Mouse (Mus musculus) urinary bladder, adult 18-20 months (tissue): ENCODE results near the gene Hnrnpa1.
A peak's percentile ranks its signal among the peaks of the same experiment; 100 is the strongest.

Source experiments
- DNase-seq, 2 experiments: peaks; one replicate each; pipeline ENCODE4 v3.0.0; 2022; ENCODE audit warnings: low spot score in 2 of 2, mixed read lengths in 2 of 2

Hnrnpa1 gene

DNA sequence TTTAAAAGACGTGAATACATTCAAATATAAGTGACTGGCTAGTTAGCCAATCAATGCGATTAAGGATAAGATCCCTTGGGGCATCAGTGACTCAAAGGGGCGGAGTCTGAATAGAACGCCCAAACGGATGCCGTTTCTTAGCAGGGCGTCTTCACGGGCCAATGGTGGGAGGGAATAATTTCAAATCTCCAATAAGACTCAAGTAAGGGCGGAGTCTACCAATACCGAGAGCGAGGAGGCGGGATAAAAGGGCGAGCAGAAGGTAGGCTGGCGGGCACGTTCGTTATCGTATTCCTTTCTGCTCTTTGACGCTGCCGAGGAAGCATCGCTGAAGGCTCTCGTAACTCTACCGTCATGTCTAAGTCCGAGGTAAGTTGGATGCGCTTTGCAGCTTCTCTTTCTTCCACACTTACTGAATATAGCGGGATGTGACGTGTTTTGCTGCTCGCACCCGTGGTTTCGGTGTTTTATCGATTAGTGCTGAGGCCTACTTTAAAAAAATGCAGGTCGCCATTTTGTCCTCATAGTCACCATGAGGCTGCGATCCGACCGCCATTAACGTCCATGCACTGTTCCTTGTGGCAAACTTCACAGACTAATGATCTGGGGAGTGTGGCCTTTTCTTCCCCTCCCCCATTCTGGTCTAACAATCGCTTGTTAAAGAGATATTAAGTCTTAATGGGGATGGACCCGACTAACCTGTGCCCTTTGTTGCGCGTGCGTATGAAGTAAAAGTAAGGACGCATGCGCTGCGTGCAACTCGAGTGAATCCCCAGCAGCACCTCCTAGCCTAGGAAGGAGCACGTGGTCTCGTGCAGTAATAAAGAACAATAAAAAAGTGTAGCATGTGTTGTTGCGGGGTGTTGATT, at the start of gene Hnrnpa1:
Gene Hnrnpa1 (plus strand): TSS at position 273 of the 869 bp plus-strand sequence.
- peak; percentile 78 to 92 for DNase-seq

DNA sequence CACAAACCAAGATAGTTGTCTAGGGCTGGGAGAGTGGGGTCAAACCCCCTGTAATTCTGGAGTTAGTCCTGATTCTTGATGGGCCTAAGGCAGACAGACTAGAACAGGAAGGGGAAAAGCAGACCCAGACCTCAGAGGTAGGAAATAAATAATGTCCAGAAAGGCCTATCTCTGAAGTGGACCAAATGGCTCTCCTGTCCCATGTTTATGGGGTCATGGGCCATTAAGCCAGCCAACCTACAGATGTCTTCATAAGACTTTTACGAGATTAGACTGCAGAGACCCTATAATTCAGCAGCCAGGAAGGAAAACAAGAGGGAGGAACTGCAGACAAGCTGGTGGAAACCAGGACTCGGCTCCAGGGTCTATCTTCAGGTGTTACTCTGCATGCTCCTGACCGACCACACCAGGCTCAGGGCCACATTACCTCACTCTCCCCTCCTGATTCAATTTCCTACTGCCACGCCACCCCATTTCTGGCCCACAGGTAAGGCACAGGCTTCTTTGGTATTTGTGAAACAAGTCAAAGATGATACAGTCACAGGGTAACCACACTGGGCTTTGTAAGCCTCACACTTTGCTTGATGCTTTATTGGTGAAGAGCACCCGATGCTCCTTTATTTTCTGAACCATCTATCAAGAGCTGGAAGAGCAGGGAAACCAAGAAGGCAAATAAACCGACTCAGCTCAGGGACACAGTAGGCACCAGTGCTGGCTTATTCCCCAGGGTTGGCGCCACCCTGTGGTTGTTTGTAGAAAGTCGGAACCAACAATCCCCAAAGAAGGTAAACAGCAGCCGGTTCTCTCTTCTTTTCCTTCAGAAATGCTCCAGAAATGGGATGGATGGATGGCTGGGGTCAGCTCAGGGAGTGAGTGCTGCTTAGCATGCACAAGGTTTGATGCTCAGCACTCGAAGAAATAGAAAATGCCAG, 49.4 kb upstream of the Hnrnpa1 start:
- peak in 1 of 2 experiments; percentile 23 for DNase-seq

DNA sequence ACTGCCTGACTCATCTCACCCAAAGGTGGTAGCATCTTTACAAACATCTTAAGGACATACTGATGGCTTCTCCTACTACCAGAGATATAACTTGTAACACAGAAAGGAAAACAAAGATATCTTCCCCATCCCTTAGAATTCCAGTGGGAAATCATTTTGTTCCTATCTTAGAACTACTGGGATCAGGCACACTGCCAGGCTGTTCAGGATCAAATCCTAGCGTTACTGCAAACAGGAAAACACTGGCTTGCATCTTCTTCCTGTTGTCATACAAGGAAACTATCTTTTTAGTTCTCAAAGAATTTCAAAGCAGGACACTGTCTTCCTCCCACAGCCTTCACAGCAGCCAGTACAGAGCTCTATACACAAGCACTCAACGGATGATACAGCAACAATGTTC, 46.6 kb upstream of the Hnrnpa1 start:
- DNase-seq, result no peak

DNA sequence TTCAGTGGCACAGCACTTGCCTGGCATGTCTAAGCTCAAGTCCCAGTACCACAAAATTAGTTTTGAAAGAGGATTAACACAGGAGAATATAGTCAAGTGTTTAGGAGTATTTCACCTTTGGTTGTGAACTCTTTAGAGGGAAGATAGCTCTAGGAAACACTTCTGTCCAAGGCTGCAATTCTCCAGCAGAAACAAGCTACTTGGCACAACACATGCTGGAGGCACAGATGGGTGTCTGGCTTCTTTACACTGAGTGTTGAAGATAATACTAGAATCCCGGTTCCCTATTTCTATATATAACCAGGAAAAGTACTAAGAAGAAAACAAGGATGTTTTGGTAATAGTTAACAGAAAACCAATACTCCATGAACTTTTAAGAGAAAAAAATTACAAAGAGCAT, 43.4 kb upstream of the Hnrnpa1 start:
- DNase-seq, result no peak

DNA sequence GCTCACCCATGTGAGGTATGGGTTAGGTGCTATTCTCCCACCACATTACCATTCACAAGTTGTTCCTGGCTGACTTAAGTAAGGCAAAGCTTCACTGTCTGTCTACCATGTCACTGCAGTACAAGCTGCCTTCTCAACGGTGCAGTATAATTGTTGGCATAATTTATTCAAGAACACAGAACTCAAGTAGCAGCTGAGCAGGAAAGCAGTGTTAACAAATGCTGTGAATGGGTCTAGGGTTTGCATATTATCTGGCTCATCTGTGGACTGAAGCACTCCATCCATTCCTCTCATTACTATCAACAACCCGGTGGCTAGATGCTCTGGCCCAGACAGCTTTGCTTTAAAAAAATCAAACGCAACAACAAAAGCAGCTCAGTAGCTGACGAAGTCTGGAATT, 42.4 kb upstream of the Hnrnpa1 start:
- DNase-seq, result no peak

DNA sequence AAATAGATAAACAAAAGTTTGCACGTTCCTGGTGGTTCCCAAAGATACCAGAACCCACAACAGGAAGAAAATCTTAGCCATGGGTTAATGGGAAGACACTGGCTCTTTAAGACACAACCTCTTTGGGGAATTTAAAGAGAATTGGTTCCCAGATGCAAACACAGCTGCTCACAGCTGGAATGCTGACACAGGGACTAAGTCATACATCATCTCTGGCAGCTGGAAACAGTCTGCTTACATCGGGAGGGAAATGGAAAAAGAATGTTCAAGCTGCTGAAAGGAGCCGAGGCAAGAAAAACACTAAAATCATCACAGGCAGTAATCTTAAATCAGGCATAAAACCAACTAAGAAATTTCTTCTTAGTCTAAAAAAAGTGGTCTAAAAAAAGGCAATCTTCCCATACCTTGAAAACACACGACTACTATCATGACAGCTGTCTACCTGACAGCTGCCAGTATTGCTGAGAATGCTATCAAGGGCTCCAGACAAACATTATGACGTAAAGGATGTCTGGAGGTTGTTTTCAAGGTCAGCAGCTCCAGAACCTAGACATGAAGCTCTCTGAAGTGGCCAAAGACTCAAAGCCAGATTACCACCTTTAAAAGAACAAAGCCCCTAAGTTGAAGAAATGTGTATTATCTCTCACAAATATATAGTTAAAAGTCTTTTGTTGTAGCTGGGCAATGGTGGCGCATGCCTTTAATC, 38.0 kb upstream of the Hnrnpa1 start:
- no peak for DNase-seq

DNA sequence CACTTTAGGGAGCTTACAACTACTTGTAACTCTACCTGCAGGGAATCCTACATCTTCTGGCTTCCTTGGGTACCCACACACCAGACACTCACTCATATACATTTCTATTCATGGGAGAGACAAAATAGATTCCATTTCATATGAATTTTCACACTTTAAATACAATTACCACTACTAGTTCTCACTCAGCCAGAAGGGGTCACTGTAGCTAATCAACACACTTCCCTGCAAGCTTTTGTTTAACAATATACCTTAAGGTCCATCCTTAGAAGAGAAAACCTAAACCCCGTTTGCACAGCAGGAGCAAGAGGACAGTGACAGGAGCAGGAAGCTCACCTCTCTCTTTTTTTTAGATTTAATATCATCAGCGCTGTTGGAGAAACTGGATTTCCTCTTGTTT, 35.1 kb upstream of the Hnrnpa1 start:
- no peak for DNase-seq

DNA sequence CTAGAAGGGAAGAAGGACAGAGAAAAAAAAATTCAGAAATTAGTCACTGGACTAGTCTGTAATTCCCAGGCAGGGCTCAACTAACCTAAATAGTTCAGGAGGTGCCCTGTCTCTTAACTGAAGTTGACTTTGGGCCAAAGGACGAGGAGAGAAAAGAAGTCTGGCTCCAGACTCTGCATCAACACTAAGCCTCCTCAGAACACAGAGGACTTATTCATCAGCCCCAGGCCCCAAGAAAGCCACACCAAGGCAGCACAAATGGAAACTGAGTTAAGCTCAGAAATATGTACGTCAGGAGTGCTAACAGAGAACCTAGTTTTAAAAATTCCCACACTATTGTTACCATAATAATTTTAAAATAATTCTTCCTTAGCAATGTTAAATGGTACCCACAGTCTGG, 26.1 kb upstream of the Hnrnpa1 start:
- no peak for DNase-seq

DNA sequence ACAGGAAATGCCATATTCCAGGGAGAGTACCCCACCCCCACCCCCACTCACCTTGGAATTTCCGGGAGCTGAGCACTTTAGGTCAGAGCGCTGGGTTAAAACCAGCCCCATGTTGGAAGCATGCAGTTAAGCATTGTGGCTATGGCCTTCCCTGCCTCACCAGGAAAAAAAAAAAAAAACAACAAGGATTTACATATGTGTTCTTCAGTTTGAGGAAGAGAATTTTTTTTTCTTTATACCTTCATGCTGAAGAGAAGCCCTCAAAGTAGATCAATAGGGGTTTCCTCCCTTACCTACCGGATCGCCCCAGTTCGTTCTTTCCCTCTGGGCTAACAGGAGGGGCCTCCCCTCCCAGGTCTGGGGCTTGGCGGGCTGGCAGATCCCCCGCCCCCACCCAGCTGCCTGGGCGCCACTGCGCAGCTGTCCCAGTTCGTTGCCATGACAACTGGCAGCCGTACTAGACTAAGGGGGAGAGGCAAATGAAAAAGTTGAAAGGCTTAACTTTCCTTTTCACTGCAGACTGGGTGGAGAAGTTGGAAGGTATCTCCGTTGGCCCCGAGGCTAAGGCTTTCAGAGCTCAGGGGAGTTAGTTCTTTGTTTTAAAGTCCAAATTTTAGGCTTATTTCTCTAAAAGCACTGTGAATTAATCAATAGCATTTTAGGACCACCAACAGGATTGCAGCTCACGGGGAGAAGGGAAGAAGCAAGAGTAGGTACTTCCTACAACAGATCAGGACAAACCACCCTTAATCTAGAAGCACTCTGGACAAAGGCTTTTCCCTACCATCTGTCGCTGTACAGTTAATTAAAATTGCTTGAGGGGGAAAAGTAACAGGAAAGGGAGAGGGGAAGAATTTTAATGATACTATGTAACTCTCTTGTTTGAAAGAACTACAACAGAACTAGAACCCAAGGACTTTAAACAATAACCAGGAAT, 25.0 kb upstream of the Hnrnpa1 start:
- DNase-seq, result peak; percentile 59 to 78

DNA sequence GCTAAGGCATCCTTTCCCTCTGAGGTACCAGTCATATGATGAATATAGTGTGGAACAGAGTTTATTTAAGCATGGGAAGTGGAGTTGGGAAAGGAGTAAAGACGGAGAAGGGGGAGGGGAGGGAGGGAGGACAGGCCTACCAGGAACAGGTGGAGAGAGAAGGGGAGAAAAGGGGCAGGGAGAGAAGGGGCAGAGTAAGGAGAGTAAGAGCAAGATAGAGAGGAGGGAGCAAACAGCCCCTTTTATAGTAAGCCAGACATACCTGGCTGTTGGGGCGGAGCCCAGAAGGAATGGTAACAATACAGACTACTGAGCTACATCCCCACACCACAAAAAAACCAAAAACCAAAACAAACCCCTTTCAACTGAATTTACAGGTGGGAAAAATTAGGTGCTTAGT, 24.2 kb upstream of the Hnrnpa1 start:
- no peak for DNase-seq

DNA sequence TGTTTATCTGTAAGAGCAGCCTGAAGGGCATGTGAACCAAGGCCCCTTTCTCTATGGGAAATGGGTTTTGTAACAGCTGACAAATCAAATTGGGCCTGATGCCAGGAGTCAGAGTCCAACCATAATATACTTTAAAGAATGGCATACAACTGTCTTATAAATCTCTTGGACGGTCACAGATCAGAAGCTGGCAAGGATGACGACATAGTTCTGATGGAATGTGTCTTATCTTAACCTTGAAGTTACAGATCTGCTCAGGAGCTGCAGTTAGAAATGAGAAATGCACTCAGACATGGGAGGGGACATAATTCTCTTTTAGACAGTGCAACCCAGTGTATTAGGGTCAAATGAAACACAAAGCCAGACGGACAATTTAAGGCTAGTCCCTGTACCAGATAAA, 19.4 kb upstream of the Hnrnpa1 start:
- DNase-seq, result no peak

DNA sequence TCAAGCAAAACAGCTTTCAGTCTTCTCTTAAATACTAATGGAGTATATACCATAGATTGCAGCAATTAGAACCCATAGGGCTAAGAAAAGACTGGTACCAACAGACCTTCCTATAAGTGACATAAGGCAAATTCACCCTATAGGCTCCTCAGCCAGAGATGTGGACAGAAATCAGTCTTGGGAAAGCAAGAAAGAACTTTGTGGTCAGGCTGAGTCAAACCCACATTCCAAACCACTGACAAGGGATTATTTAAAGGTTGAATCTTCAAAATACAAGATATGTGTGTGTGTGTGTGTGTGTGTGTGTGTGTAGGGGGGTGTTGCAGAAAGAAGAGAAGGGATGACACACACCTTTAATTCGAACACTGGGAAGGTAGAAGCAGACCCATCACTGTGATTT, 18.8 kb upstream of the Hnrnpa1 start:
- DNase-seq, result no peak

DNA sequence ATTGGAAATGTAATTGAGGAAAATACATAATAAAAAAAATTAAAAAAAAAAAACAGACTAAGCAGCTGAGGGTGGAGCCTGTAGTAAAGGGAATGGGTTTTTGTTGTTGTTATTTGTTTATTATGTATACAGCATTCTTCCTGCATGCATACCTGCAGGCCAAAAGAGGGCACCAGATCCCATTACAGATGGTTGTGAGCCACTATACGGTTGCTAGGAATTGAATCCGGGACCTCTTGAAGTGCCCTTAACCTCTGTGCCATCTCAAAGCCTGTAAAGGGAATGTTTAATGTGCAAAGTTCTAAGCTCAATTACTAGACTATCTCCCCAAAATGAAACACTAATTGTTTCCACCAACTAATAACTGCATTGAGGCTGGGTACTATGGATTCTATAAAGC, 16.1 kb upstream of the Hnrnpa1 start:
- no peak for DNase-seq

DNA sequence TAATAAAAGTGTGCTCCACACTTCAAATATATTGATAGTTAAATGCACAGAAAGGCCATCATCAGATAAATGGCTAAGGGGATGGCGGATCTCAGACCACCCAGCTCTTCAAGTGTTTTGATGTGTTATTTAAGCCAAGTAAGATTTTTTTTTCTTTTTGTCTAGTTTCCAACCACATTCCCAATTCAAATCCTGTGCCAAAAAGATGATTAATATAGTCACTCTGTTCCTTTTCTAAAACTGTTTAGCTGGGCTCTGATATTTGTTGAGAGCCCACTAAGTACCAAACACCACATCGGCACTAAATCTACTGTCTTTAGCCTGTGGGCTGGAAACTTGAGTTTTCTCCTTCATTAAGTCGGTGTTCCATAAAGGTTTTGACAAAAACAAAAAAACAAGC, 13.2 kb upstream of the Hnrnpa1 start:
- DNase-seq, result no peak

DNA sequence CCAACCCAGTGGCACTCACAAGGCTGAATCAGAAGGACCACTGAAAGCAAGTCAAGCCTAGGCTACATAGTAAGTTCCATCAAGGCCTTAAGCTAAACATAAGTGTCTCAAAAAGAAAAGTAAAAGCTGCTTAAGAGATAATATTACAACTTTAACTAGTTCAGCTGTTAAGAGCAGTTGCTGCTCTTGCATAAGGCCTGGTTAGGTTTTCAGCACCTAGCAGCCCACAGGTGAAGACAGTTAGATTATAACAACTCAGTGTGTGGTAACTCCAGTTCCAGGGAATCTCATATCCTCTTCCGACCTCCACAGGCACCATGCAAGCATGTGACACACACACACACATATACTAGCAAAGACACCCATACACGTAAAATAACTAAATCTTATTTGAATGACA, 12.7 kb upstream of the Hnrnpa1 start:
- DNase-seq, result no peak

DNA sequence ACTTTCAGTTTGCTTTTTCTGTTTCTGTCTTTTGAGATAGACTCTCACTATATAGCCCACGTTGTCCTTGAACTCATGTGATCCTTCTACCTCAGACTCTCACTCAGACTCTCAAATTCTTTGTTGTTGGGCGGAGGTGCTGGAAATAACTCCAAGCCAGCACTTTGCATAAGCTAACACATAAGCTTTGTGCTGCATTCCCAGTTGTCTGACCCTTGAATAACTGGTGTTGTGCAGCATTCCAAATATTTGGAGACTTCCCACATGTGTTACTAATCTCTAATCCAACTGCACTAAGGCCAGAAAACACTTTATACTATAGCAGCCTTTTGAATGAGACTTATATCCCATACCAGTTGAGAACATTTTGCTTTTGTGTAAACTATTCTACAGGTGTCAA, 11.3 kb upstream of the Hnrnpa1 start:
- no peak for DNase-seq

DNA sequence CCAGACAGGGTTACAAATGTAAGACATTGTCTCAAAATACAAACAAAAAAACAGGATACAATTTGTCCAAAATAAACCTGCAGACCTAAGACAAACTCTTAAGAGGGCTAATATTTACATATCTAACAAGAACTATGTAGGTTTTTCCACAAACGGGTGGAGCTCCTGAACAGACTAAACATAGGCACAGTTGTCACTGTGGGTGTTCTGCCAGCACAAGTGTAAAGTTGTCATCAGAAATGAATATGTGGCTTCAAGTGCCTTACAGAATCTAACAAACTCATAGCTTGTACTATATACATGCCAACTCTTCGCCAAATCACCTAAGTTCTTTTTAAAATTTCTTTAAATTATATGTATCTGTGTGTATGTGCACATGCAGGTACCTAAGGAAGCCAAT, 7.1 kb upstream of the Hnrnpa1 start:
- no peak for DNase-seq

DNA sequence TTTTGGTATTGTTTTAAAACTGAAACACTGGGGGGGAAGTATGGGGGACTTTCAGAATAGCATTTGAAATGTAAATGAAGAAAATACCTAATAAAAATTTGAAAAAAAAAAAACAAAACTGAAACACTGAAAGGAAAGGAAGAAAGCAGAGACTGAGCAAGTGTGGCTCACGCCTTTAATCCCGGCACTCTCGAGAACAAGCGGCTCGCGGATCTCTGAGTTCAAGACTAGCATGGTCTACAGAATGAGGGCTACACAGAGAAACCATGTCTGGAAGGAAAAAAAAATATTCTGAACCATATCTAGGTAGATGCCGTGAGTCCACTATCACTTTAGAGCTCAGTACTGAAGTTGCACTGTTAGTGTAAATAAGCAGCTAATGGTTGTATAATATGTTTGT, 2.9 kb upstream of the Hnrnpa1 start:
- no peak for DNase-seq

DNA sequence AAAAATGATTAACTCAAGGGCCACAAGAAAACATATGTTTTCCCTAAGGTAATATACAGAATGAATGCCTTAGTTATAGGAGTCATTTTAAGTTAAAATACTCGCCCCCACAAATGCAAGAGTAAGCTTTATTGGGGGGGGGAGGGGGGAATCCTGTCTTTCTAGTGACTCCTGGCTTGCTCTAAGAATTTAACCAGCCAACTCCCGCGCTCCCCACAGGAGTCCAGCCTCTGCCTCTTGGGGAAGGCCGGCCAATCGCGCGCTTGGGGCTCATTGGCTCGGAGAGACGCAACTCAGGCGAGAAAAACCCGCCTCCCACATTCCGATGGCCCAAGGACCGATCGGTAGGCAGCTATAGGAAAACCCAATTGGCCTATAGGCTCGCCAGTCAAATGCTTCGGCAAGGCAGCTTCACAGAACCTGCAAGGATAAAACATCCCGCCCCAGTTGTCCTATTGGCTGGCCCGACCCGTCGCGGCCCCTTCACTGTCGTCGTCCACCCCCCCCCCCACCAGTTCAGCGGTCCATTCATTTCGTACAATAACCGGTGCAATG, 1.0 kb upstream of the Hnrnpa1 start:
- DNase-seq, result peak; percentile 79 to 89

DNA sequence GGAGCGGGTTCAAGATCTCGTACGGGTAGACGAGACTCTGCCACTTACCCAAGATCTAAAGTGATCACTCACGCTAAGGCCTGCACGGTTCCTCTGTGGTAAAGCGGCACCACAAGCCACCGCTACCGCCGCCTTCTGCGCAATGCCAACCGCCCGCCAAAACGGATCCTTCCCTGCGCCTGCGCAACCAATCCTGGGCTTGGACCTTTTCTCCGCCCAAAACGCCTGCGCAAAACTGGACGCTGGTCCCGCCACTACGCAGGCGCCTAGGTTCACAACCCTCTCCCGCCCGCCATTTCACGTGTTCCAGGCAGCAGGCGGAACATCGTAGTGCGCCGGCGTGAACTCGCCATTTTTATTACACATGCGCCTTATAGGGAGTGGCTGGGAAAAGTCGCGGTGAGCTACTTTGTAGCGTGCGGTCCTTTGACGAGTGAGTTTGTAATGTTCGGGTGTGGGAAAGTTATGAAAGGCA, 510 bp upstream of the Hnrnpa1 start, which contains the start of gene Cbx5:
Gene Cbx5 (minus strand): TSS at position 132 of the 475 bp plus-strand sequence.
- DNase-seq, result peak; percentile 93 to 98
